ENCODE assay signal across 14 mouse cellular contexts in the genomic region with DNA sequence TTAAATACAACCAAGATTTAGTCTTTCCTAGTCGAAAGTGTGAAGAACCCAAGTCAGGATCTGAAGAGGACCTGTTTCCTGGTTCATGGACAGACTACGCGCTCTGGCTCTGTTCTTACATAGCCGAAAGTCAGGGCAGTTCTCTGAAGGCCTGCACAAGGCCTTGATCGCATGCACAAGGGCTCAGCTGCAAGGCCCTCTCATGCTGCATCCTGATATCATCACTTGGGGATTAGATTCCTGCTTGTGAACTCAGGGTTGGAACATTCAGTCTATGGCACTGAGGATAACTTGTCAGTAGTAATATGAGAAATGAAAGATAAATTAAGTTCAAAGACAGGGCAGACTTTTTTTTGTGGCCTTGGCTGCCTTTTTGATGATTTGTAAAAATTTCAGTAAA.
"Had no signal": no experiment of that assay in that cellular context is flagged by ENCODE, and none has a peak within 500 bp of the region (broad histone marks: within the 10 kb centered on the region; RNA-seq: fewer than 3 reads in every experiment).

No protein-coding gene starts in this region.

- DNase-seq: gastrocnemius, adult 2 months; gastrocnemius, postnatal 10 days; gastrocnemius, postnatal 25 days; heart, adult 2 months; heart, postnatal 4 days; kidney, adult 11 months; kidney, adult 2 months; kidney, adult 9 months; kidney, postnatal 14 days; kidney, postnatal 36 days; left cerebral cortex, postnatal 4 days had no signal

- ATAC-seq: hindbrain, embryonic 16.5 days; intestine, embryonic 16.5 days; liver, embryonic 12.5 days had no signal
